Mouse (Mus musculus) spleen, embryonic (tissue): ENCODE measurements around the gene Itpkc.

Experiments used
- CTCF ChIA-PET: fragments of 350-600 bp; sonication (Branson Sonifier 250); formaldehyde crosslinking; loops from one replicate; lab custom pipeline; 2022; lab: Charles Lee

Gene Itpkc

GRCm38 (mm10) chr7:27195681-27196611 is 32.5 kb downstream of the Itpkc start, which contains the start of the genes BC024978 and Snrpa:
Gene BC024978 (plus strand): TSS chr7:27195781.
Gene Snrpa (minus strand): TSS chr7:27196271.
- CTCF ChIA-PET, result no interaction called here

DNA sequence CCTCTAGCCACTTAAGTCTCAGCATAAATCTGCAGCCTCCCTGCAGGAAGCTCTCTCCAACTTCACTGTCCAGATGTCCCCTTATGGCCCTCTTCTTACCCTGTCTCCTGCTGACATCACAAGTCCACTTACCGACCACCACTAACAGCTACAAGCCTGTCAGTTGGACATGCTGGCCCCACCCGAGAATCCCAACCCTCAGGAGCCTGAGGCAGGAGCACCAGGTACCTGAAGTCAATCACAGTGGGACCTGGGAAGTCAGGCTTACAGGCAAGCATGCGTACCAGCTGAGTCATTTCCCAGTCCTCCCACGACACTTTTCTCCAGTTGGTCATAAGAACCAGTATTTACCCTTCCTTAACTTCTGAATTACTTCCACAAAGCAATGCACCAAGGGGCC is 34.7 kb downstream of the Itpkc start:
- CTCF ChIA-PET, result no interaction called here

GRCm38 (mm10) chr7:27192434-27192833 is 36.0 kb downstream of the Itpkc start:
- CTCF ChIA-PET, result no interaction called here

- CTCF ChIA-PET, result interaction anchor here (1.2 kb wide), 1 partner anchor 11 kb away, joined by 4 read pairs; no protein-coding TSS in a partner anchor
These were observed 39.1 kb downstream of the Itpkc start for GRCm38 (mm10) chr7:27189271-27189931.

- CTCF ChIA-PET, result interaction anchor here (0.6 kb wide), 1 partner anchor 11 kb away, joined by 3 read pairs; no protein-coding TSS in a partner anchor
These were observed 42.5 kb downstream of the Itpkc start for GRCm38 (mm10) chr7:27185986-27186385.

DNA sequence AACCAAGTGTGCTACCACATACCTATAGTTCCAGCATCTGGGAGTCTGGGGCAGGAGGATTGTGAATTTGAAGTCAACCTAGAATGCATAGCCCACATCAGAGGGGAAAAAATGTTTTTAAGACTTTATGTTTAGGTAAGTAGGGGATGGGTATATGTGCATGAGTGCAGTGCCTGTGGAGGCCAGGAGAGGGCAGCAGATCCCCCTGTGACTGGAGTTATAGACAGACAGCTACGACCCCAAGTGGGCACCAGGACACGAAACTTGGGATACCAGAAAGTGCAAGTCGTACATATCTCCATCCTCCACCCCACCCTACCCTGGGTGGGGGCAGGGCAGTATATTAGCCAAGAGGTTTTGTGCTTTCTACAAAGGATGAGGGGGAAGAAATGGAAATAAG is 43.5 kb downstream of the Itpkc start:
- CTCF ChIA-PET, result no interaction called here

DNA sequence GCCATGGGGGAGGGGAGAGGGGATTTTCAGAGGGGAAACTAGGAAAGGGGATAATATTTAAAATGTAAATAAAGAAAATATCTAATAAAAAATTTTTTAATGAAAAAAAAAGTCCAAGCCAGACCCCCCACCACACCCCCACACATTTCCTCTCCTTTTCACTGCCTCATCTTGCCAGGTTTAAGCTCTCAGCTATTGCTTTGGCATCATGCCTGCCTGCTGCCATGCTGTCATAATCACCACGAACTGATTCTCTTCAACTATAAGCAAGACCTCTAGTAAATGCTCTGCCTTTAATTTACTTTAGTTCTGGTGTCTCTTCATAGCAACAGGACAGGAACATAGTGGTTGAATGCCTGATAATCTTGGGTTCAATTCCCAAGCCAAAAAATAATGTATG is 46.0 kb downstream of the Itpkc start:
- CTCF ChIA-PET, result interaction anchor here (0.7 to 1.8 kb wide), 2 partner anchors 14 to 84 kb away, joined by 4 read pairs; no protein-coding TSS in a partner anchor

DNA sequence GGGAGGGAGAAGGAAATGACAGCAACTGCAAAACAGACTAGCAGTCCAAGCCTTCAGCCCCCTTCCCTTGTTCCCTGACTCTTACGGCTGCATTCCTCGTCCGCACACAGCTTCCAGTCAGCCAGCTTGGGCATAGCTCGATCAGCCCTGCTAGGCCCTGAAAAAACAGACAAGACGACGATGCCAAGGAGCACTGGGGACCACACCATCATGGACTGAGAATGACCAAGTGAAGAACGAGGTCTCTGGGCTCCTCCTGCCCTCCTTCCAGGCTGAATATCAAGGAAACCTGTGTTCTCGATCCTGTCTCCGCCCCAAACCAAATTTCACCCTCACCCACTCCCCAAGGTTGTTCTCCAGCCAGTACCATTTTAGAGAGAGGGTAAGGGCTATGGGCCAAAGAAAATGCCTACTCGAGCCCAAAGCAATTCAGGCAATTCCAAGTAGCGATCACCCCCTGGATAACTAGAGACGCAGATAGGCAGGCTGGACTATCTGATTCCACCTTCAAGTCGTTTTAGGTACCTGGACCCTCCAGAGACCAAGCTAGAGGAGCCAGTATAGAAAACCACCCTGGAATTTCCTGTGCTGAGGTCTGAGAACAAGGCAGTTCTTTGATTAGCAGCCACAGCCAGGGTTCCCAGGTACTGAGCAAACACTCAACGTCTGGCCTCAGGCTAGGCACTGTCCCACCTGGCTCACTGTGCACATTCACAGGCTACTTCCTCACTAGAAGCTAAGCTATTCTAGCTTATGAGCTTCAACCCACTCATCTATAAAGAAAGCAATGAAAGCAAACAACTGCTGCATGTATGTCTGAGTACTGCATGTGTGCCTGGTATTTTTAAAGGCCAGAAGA is 47.4 kb downstream of the Itpkc start, which contains the start of the genes Gm21983 and Mia:
Gm21983 (minus strand) TSS at position 250 of the 859 bp plus-strand sequence.
Mia (minus strand) TSS at position 321 of the 859 bp plus-strand sequence.
- CTCF ChIA-PET, result interaction anchor here (1.8 kb wide), 1 partner anchor 13 kb away, joined by 4 read pairs; no protein-coding TSS in a partner anchor

- CTCF ChIA-PET, result interaction anchor here (2.2 kb wide), 1 partner anchor 20 kb away, joined by 7 read pairs; no protein-coding TSS in a partner anchor
These were observed 48.4 kb downstream of the Itpkc start for GRCm38 (mm10) chr7:27180036-27180435.

DNA sequence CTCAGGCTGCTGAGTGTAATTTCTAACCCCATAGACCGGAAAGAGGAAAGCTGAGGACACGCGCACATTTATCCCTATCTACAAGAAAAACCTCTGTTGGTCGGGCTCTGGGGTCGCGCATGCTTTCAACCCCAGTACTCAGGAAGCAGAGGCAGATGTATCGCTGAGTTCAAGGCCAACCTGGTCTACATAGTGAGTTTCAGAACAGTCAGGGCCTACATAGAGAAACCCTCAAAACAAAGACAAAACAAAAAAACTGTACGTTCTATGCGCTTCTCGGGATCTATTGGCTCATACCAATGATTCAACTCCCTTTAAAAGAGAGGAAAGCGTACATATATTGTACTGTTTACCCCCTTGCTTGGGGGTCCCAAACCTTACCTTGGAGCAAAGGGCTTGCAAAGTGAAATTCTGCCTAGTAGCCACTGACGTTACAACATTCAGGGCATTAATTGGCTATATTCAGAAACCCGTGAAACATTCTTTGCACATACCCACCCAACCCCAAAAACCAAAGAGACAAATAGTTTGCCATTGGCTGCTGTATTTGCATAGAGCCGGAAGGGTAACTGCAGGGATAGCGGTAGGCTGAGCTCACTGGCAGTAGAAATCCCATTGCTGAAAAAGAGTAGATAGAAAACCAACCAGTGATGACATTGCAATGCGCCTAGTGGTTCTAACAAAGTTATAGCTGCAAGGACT is 49.1 kb downstream of the Itpkc start:
- CTCF ChIA-PET, result interaction anchor here (0.7 to 2.2 kb wide), 2 partner anchors 20 to 990 kb away, joined by 4 to 7 read pairs; partner anchors contain the start of gene Fbl

DNA sequence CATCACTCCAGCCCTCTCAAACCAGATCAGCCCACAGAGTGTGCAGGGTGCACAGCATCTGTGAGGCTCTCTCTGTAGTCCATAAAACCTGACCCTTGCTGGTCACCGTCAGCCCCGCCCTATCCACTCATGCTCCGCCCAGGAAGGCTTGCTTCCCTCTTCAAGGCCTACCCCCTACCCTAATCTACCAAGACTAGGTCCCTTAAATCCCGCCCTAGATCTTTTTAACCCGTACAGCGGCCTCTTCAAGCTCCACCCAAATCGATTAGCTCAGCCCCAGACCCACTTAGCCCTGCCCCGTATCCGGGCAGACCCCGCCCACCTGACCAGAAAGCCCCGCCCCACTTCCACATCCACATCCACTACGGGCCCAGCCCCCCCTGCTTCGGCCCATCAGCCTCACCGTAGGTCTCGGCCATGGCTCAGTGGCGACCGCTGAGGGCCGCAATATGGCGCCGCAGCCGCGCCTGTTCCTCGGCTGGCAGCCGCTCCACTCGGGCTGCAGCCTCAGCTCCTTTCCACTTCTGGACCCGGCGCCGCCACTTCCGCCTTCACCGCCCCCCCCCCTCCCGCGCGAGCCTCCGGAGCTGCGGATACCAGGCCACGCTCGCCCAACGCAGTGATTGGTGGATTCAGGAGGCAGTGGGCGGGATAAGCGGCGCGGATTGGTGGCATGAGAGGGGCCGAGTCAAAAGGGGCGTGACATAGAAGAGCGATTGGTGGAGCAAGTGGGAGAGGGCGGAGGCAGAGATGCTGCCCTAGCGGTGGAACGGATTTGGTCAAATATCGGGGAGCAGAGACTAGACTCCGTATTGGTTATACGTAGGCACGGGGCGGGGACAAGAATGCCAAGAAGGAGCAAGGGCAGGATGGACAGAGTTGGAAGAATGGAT is 49.9 kb downstream of the Itpkc start, which contains the start of gene Rab4b:
Rab4b (minus strand) TSS at position 573 of the 893 bp plus-strand sequence.
- CTCF ChIA-PET, result interaction anchor here (0.7 to 2.2 kb wide), 3 partner anchors 11 to 991 kb away, joined by 4 to 7 read pairs (median 4); partner anchors contain the start of gene Fbl

GRCm38 (mm10) chr7:27177942-27178323 is 50.5 kb downstream of the Itpkc start:
- CTCF ChIA-PET, result interaction anchor here (0.6 to 0.9 kb wide), 3 partner anchors 12 to 262 kb away, joined by 3 to 4 read pairs (median 3); no protein-coding TSS in a partner anchor

GRCm38 (mm10) chr7:27174896-27175295 is 53.6 kb downstream of the Itpkc start:
- CTCF ChIA-PET, result no interaction called here

- CTCF ChIA-PET, result no interaction called here
These were observed 54.0 kb downstream of the Itpkc start for GRCm38 (mm10) chr7:27174496-27174895.

- CTCF ChIA-PET, result interaction anchor here (0.7 kb wide), 1 partner anchor 447 kb away, joined by 3 read pairs; no protein-coding TSS in a partner anchor
These were observed 57.5 kb downstream of the Itpkc start for GRCm38 (mm10) chr7:27170981-27171380.

GRCm38 (mm10) chr7:27168371-27168770 is 60.1 kb downstream of the Itpkc start:
- CTCF ChIA-PET, result interaction anchor here (0.9 kb wide), 1 partner anchor 14 kb away, joined by 4 read pairs; no protein-coding TSS in a partner anchor

- CTCF ChIA-PET, result interaction anchor here (0.9 kb wide), 1 partner anchor 15 kb away, joined by 4 read pairs; no protein-coding TSS in a partner anchor
These were observed 60.9 kb downstream of the Itpkc start for GRCm38 (mm10) chr7:27167475-27168094.
